In the genomic region with DNA sequence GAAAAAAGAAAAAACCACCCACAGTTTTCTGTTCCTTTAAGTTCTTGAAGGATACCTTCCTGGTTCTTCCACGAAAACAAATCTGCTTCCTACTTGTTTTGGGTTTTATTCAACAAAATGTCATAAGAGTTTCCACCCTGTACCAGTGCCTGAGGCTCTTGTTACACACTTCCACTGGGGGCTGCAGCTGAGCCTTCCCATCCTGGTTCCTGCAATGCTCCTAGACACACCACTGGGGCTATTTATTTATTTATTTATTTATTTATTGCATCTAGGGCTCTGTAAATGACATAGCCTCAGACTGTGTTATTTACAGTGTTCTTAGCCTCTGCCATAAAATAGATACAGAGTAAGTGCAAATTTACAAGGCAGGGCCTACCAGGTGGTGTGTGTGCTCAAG, we compare ENCODE assay signal across 15 mouse cellular contexts. TPM values are rescaled to one million over a fixed set of nuclear protein-coding genes. Genes with fewer than 3 reads are reported as not detected.
DNase-seq lines count a peak whose midpoint lies in the region; ATAC-seq lines count a peak whose summit lies in the region.
"Had no signal": no experiment of that assay in that cellular context is flagged by ENCODE, and none has a peak within 500 bp of the region (broad histone marks: within the 10 kb centered on the region; RNA-seq: fewer than 3 reads in every experiment).

No protein-coding gene starts in this region.

- H3K4me2 ChIP-seq in embryonic facial prominence, embryonic 12.5 days (replicated peaks): no peak overlapping the region
- H3K4me2 ChIP-seq in limb, embryonic 12.5 days: no peak overlapping the region
- no peak overlapping the region for H3K4me2 ChIP-seq in hindbrain, embryonic 13.5 days
- H3K4me2 ChIP-seq: heart, embryonic 11.5 days had no signal

- peak overlapping the region; percentile 88 for H3K27ac ChIP-seq in embryonic facial prominence, embryonic 12.5 days
- H3K27ac ChIP-seq in limb, embryonic 12.5 days: peak overlapping the region; percentile 89
- H3K27ac ChIP-seq in hindbrain, embryonic 13.5 days: no peak overlapping the region

- H3K4me3 ChIP-seq in embryonic facial prominence, embryonic 12.5 days: no peak overlapping the region
- no peak overlapping the region for H3K4me3 ChIP-seq in limb, embryonic 12.5 days (replicated peaks)
- no peak overlapping the region for H3K4me3 ChIP-seq in hindbrain, embryonic 13.5 days

- H3K4me1 ChIP-seq in embryonic facial prominence, embryonic 12.5 days: peaks cover 22% of the 10 kb centered on the region
- peaks cover 41% of the 10 kb centered on the region for H3K4me1 ChIP-seq in limb, embryonic 12.5 days (replicated peaks)
- peaks cover 9% of the 10 kb centered on the region; the same call in 1 of the 2 replicates for H3K4me1 ChIP-seq in hindbrain, embryonic 13.5 days (replicated peaks)

- DNase-seq in kidney, adult 9 months: peak; percentile 22
- DNase-seq in kidney, adult 8-10 months: no peak
- peak; percentile 69 for DNase-seq in NIH3T3 (ENCODE audit: low read depth)
- DNase-seq in right cerebral cortex, postnatal 14 days: no peak
- DNase-seq: adrenal gland, postnatal 14 days; cerebellum, adult 8-10 months; gastrocnemius, postnatal 36 days; heart, postnatal 4 days; lung, adult 2 months; thymus, postnatal 14 days had no signal

- no peak overlapping the region for H3K9ac ChIP-seq in embryonic facial prominence, embryonic 12.5 days
- H3K9ac ChIP-seq in limb, embryonic 12.5 days (replicated peaks): no peak overlapping the region
- H3K9ac ChIP-seq in hindbrain, embryonic 13.5 days: no peak overlapping the region

- H3K27me3 ChIP-seq in embryonic facial prominence, embryonic 12.5 days: no peaks in the 10 kb centered on the region
- H3K27me3 ChIP-seq in limb, embryonic 12.5 days: no peaks in the 10 kb centered on the region; the same call in 1 of the 2 replicates
- no peaks in the 10 kb centered on the region for H3K27me3 ChIP-seq in hindbrain, embryonic 13.5 days

- no peaks in the 10 kb centered on the region for H3K36me3 ChIP-seq in embryonic facial prominence, embryonic 12.5 days
- no peaks in the 10 kb centered on the region for H3K36me3 ChIP-seq in limb, embryonic 12.5 days
- H3K36me3 ChIP-seq in hindbrain, embryonic 13.5 days: no peaks in the 10 kb centered on the region

- peak; percentile 30; the same call in 1 of the 2 replicates for ATAC-seq in embryonic facial prominence, embryonic 12.5 days (ENCODE audit: insufficient number of reproducible peaks, insufficient read depth, low FRiP score, low TSS enrichment)
- peak; percentile 63 for ATAC-seq in limb, embryonic 12.5 days (ENCODE audit: insufficient number of reproducible peaks, insufficient read depth, low FRiP score, low TSS enrichment, low read depth)
- ATAC-seq in hindbrain, embryonic 13.5 days (ENCODE audit: low FRiP score): no peak

- 59% methylated on average over 1 of the region's 1 CpGs for WGBS in embryonic facial prominence, embryonic 12.5 days
- 70% methylated on average over 1 of the region's 1 CpGs for WGBS in limb, embryonic 12.5 days
- WGBS in hindbrain, embryonic 13.5 days: 82% methylated on average over 1 of the region's 1 CpGs

- no peaks in the 10 kb centered on the region for H3K9me3 ChIP-seq in embryonic facial prominence, embryonic 12.5 days
- no peaks in the 10 kb centered on the region for H3K9me3 ChIP-seq in limb, embryonic 12.5 days
- no peaks in the 10 kb centered on the region for H3K9me3 ChIP-seq in hindbrain, embryonic 13.5 days

RNA-seq across cellular contexts. Expression of gene Slc1a7, which starts 15.6 kb away (rescaled TPM):
- not detected in 2 replicates for polyA plus RNA-seq in embryonic facial prominence, embryonic 12.5 days (2016; fragmentation: Nextera tagmentation; extraction: Ambion mirVana)
- not detected in 2 replicates for polyA plus RNA-seq in limb, embryonic 12.5 days (2016; fragmentation: Nextera tagmentation; extraction: Ambion mirVana)
- polyA plus RNA-seq in hindbrain, embryonic 13.5 days (2015; fragmentation: Nextera tagmentation; extraction: Ambion mirVana): not detected in 2 replicates
- polyA plus RNA-seq: heart, embryonic 11.5 days; neural tube, embryonic 14.5 days had no signal

Comparison
In these comparisons a context has a peak if more than half of its experiments do, and no peak if none do; other contexts are left out.
1. DNase-seq: peak in kidney, adult 9 months (single experiment) and NIH3T3 (single experiment); none in kidney, adult 8-10 months (0 of 2) and right cerebral cortex, postnatal 14 days (single experiment).